Mouse (Mus musculus) left cerebral cortex, adult 9 months (tissue): ENCODE data around the gene Cul7.

Source experiments
- DNase-seq, 2 experiments: peaks; one replicate each; pipeline ENCODE4 v3.0.0; 2022; ENCODE audit warnings: low spot score in 2 of 2

The Cul7 gene

GRCm38 (mm10) chr17:46628791-46629684 lies 21.1 kb upstream of the Cul7 start, which contains the start of gene Ptk7:
TSS of gene Ptk7 (minus strand) at chr17:46629504.
- DNase-seq, result no peak

GRCm38 (mm10) chr17:46629685-46630441 lies 20.3 kb upstream of the Cul7 start:
- DNase-seq, result no peak

- DNase-seq, result peak in 1 of 2 experiments; percentile 83
These were observed 13.2 kb upstream of the Cul7 start for GRCm38 (mm10) chr17:46636831-46637523.

GRCm38 (mm10) chr17:46639929-46640328 lies 10.2 kb upstream of the Cul7 start:
- no peak for DNase-seq

GRCm38 (mm10) chr17:46642060-46642459 lies 8.1 kb upstream of the Cul7 start:
- no peak for DNase-seq

- no peak for DNase-seq
These were observed 5.9 kb upstream of the Cul7 start for GRCm38 (mm10) chr17:46644152-46644805.

- no peak for DNase-seq
These were observed 5.1 kb upstream of the Cul7 start for GRCm38 (mm10) chr17:46644916-46645475.

- peak; percentile 96 to 99 for DNase-seq
These were observed 4.4 kb upstream of the Cul7 start, which contains the start of the genes Klc4 and Mrpl2 for GRCm38 (mm10) chr17:46645561-46646321. TSS of gene Klc4 (minus strand) at chr17:46646022. TSS of gene Mrpl2 (plus strand) at chr17:46646229.

- no peak for DNase-seq
These were observed 3.8 kb upstream of the Cul7 start for GRCm38 (mm10) chr17:46646322-46646662.

GRCm38 (mm10) chr17:46647279-46647678 lies 2.9 kb upstream of the Cul7 start:
- no peak for DNase-seq

GRCm38 (mm10) chr17:46648436-46648835 lies 1.7 kb upstream of the Cul7 start:
- no peak for DNase-seq

- DNase-seq, result no peak
These were observed 326 bp upstream of the Cul7 start for GRCm38 (mm10) chr17:46649811-46650210.

- no peak for DNase-seq
These were observed 1.2 kb downstream of the Cul7 start for GRCm38 (mm10) chr17:46651292-46651691.

- DNase-seq, result no peak
These were observed 1.8 kb downstream of the Cul7 start for GRCm38 (mm10) chr17:46651755-46652547.

- no peak for DNase-seq
These were observed 5.9 kb downstream of the Cul7 start for GRCm38 (mm10) chr17:46656054-46656453.

- DNase-seq, result no peak
These were observed 11.2 kb downstream of the Cul7 start for GRCm38 (mm10) chr17:46661351-46661750.

GRCm38 (mm10) chr17:46661981-46662380 lies 11.8 kb downstream of the Cul7 start:
- no peak for DNase-seq

GRCm38 (mm10) chr17:46662730-46663129 lies 12.6 kb downstream of the Cul7 start:
- DNase-seq, result no peak

GRCm38 (mm10) chr17:46667712-46668111 lies 17.6 kb downstream of the Cul7 start:
- DNase-seq, result no peak

GRCm38 (mm10) chr17:46669911-46670310 lies 19.8 kb downstream of the Cul7 start:
- no peak for DNase-seq
